ENCODE assay signal across 8 mouse cellular contexts in the genomic region with DNA sequence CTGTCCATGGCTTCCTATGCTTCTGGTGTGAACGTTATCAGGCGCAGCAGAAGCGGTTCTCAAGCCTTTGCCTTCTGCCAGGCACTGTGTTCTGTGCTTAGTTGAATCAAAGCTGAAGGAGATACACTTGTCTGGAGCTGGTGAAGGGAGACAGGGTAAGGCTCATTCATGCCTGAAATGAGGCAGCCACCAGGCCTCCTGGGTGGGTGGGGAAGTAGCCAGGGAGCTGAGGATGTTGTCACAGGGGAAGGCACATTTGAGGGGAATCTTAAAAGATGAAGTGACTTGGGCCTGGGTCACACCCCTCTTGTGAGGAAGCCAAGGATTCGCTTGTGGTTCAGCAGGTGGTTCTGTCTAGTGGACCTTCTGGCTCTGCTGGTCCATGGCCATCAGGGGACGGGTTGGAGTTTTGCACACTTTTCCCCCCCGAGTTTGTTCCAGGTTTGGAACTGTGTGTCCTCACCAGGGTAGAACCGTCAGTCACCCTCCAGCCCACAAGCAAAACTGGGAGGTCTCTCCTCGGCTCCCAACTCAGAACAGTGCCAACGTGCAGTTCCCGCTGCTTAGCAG. TPM values are rescaled to one million over a fixed set of nuclear protein-coding genes. Genes with fewer than 3 reads are reported as not detected.
DNase-seq lines count a peak whose midpoint lies in the region; ATAC-seq and TF ChIP-seq lines count a peak whose summit lies in the region.

No protein-coding gene starts in this region.

- peak overlapping the region; percentile 77 for H3K4me2 ChIP-seq in kidney, embryonic 15.5 days
- peak overlapping the region; percentile 87 for H3K4me2 ChIP-seq in hindbrain, embryonic 16.5 days (ENCODE audit: low read length)
- H3K4me2 ChIP-seq in midbrain, embryonic 15.5 days: peak overlapping the region; percentile 80

- H3K9me3 ChIP-seq in kidney, embryonic 15.5 days (replicated peaks): no peaks in the 10 kb centered on the region
- no peaks in the 10 kb centered on the region for H3K9me3 ChIP-seq in hindbrain, embryonic 16.5 days (ENCODE audit: control insufficient read depth, low read length)
- no peaks in the 10 kb centered on the region for H3K9me3 ChIP-seq in midbrain, embryonic 15.5 days

- 70% methylated on average over 10 of the region's 10 CpGs for whole genome bisulfite sequencing in kidney, embryonic 15.5 days
- WGBS in hindbrain, embryonic 16.5 days: 74% methylated on average over 10 of the region's 10 CpGs
- WGBS in midbrain, embryonic 15.5 days: 75% methylated on average over 10 of the region's 10 CpGs

- no peak overlapping the region for H3K27ac ChIP-seq in kidney, embryonic 15.5 days
- H3K27ac ChIP-seq in cortical plate, adult 2 months (ENCODE audit: insufficient read depth, low read length): no peak overlapping the region
- H3K27ac ChIP-seq in hindbrain, embryonic 16.5 days (ENCODE audit: low read depth, low read length): no peak overlapping the region
- no peak overlapping the region for H3K27ac ChIP-seq in midbrain, embryonic 15.5 days

- H3K36me3 ChIP-seq in kidney, embryonic 15.5 days: no peaks in the 10 kb centered on the region
- H3K36me3 ChIP-seq in hindbrain, embryonic 16.5 days (ENCODE audit: control insufficient read depth, insufficient read depth, low read length): no peaks in the 10 kb centered on the region
- no peaks in the 10 kb centered on the region for H3K36me3 ChIP-seq in midbrain, embryonic 15.5 days (replicated peaks)

- no peak for TF ChIP-seq POLR2A in cortical plate, adult 2 months (IDR thresholded peaks at IDR 0.05; ENCODE audit: extremely low read depth, insufficient read depth, low read length)

- no peaks in the 10 kb centered on the region for H3K27me3 ChIP-seq in kidney, embryonic 15.5 days
- H3K27me3 ChIP-seq in hindbrain, embryonic 16.5 days (replicated peaks; ENCODE audit: control insufficient read depth, insufficient read depth, low read length): no peaks in the 10 kb centered on the region
- no peaks in the 10 kb centered on the region for H3K27me3 ChIP-seq in midbrain, embryonic 15.5 days (replicated peaks)

- no peak for ATAC-seq in kidney, embryonic 15.5 days (replicated peaks; ENCODE audit: low FRiP score)
- no peak for ATAC-seq in hindbrain, embryonic 16.5 days
- ATAC-seq in midbrain, embryonic 15.5 days (replicated peaks): no peak

- no peak overlapping the region for H3K9ac ChIP-seq in kidney, embryonic 15.5 days
- H3K9ac ChIP-seq in hindbrain, embryonic 16.5 days (ENCODE audit: low read depth, low read length): no peak overlapping the region
- H3K9ac ChIP-seq in midbrain, embryonic 15.5 days: no peak overlapping the region

- H3K4me1 ChIP-seq in kidney, embryonic 15.5 days: peaks cover 66% of the 10 kb centered on the region
- peaks cover 4% of the 10 kb centered on the region; the same call in 1 of the 2 replicates for H3K4me1 ChIP-seq in cortical plate, adult 2 months (ENCODE audit: control insufficient read depth, insufficient read depth, low read length)
- H3K4me1 ChIP-seq in hindbrain, embryonic 16.5 days (ENCODE audit: control insufficient read depth, insufficient read depth, low read depth, low read length): peaks cover 53% of the 10 kb centered on the region
- H3K4me1 ChIP-seq in midbrain, embryonic 15.5 days: peaks cover 54% of the 10 kb centered on the region

- no peak for DNase-seq in kidney, adult 11 months
- DNase-seq in layer of hippocampus, adult 11-12 months (ENCODE audit: low spot score): no peak
- no peak for DNase-seq in embryo, embryonic 10.5 days (ENCODE audit: low spot score)
- DNase-seq in layer of hippocampus, adult 8-10 months (ENCODE audit: low spot score in 2 of 2): no peak

- H3K4me3 ChIP-seq in kidney, embryonic 15.5 days (replicated peaks): peak overlapping the region; percentile 70
- H3K4me3 ChIP-seq in cortical plate, adult 2 months (ENCODE audit: insufficient read depth, low read length): peak overlapping the region; percentile 87
- H3K4me3 ChIP-seq in hindbrain, embryonic 16.5 days (ENCODE audit: low read length): peak overlapping the region; percentile 69
- no peak overlapping the region for H3K4me3 ChIP-seq in midbrain, embryonic 15.5 days

- no peak for TF ChIP-seq CTCF in cortical plate, adult 2 months (IDR thresholded peaks at IDR 0.05; ENCODE audit: extremely low read depth, insufficient read depth, low read length)

RNA-seq across cellular contexts. Expression of gene Cnnm4, which starts 1.9 kb away (rescaled TPM):
- polyA plus RNA-seq in kidney, embryonic 15.5 days (2015; fragmentation: Nextera tagmentation; extraction: Ambion mirVana): 12.3 and 12.4 TPM in 2 replicates
- polyA plus RNA-seq in cortical plate, adult 2 months (2012; rRNA removed): 6.5 and 7.0 TPM in 2 replicates
- polyA plus RNA-seq in hindbrain, embryonic 16.5 days (2015; fragmentation: Nextera tagmentation; extraction: Ambion mirVana): 11.4 and 12.8 TPM in 2 replicates
- 11.0 and 11.1 TPM in 2 replicates for polyA plus RNA-seq in midbrain, embryonic 15.5 days (2015; fragmentation: Nextera tagmentation; extraction: Ambion mirVana)
- 10 to 100 TPM; 14.8 to 17.9 (median 16.2) TPM for total RNA-seq in layer of hippocampus, adult 8-10 months (2022)

RNA-seq across cellular contexts. Expression of gene Lman2l, which starts 28.2 kb away (rescaled TPM):
- polyA plus RNA-seq in kidney, embryonic 15.5 days (2015; fragmentation: Nextera tagmentation; extraction: Ambion mirVana): 55.7 and 57.7 TPM in 2 replicates
- polyA plus RNA-seq in cortical plate, adult 2 months (2012; rRNA removed): 33.0 and 33.3 TPM in 2 replicates
- 62.9 and 67.6 TPM in 2 replicates for polyA plus RNA-seq in hindbrain, embryonic 16.5 days (2015; fragmentation: Nextera tagmentation; extraction: Ambion mirVana)
- 67.3 and 74.5 TPM in 2 replicates for polyA plus RNA-seq in midbrain, embryonic 15.5 days (2015; fragmentation: Nextera tagmentation; extraction: Ambion mirVana)
- 10 to 100 TPM; 56.0 to 81.9 (median 69.0) TPM for total RNA-seq in layer of hippocampus, adult 8-10 months (2022)

RNA-seq across cellular contexts. Expression of gene Cnnm3, which starts 38.4 kb away (rescaled TPM):
- 3.7 and 4.0 TPM in 2 replicates for polyA plus RNA-seq in kidney, embryonic 15.5 days (2015; fragmentation: Nextera tagmentation; extraction: Ambion mirVana)
- polyA plus RNA-seq in cortical plate, adult 2 months (2012; rRNA removed): 26.0 and 26.6 TPM in 2 replicates
- polyA plus RNA-seq in hindbrain, embryonic 16.5 days (2015; fragmentation: Nextera tagmentation; extraction: Ambion mirVana): 4.3 and 5.0 TPM in 2 replicates
- polyA plus RNA-seq in midbrain, embryonic 15.5 days (2015; fragmentation: Nextera tagmentation; extraction: Ambion mirVana): 5.2 and 5.8 TPM in 2 replicates
- 10 to 100 TPM; 33.3 to 47.2 (median 35.7) TPM for total RNA-seq in layer of hippocampus, adult 8-10 months (2022)
